Mouse (Mus musculus) forebrain, embryonic 13.5 days (tissue): ENCODE results near the gene Clec18a. TPM values are rescaled to one million over a fixed set of nuclear protein-coding genes. Genes with fewer than 3 reads are reported as not detected.
A peak's percentile ranks its signal among the peaks of the same experiment; 100 is the strongest.

Experiments used
- ATAC-seq: fragments of 200-750 bp; cut with Nextera tagmentation; 2 replicates; pipeline ENCODE4 v1.8.0; 2017
- H3K27ac ChIP-seq: fragments of 300-500 bp; sonication (generic); 2 replicates; pipeline ENCODE4 v1.5.1; 2015; ENCODE audit warnings: inconsistent platforms, mild to moderate bottlenecking, moderate library complexity
- H3K27me3 ChIP-seq: fragments of 300-500 bp; sonication (generic); 2 replicates; pipeline ENCODE4 v1.6.1; 2015; ENCODE audit warnings: mild to moderate bottlenecking, inconsistent platforms
- H3K36me3 ChIP-seq: fragments of 300-500 bp; sonication (generic); 2 replicates; pipeline ENCODE4 v1.6.1; 2015; ENCODE audit warnings: mild to moderate bottlenecking, inconsistent platforms; ENCODE audit not compliant: poor library complexity, severe bottlenecking
- H3K4me1 ChIP-seq: fragments of 300-500 bp; sonication (generic); 2 replicates; pipeline ENCODE4 v1.6.1; 2015; ENCODE audit warnings: inconsistent platforms
- H3K4me2 ChIP-seq: fragments of 300-500 bp; sonication (generic); 2 replicates; pipeline ENCODE4 v1.6.1; 2015; ENCODE audit warnings: inconsistent platforms, mild to moderate bottlenecking, moderate library complexity
- H3K4me3 ChIP-seq: fragments of 300-500 bp; sonication (generic); 2 replicates; pipeline ENCODE4 v1.5.1; 2015; ENCODE audit warnings: mild to moderate bottlenecking, inconsistent platforms
- H3K9ac ChIP-seq: fragments of 300-500 bp; sonication (generic); 2 replicates; pipeline ENCODE4 v1.6.1; 2015; ENCODE audit warnings: mild to moderate bottlenecking, inconsistent platforms
- H3K9me3 ChIP-seq: fragments of 300-500 bp; sonication (generic); replicated peaks from 2 replicates; pipeline ENCODE4 v1.6.1; 2016; ENCODE audit warnings: inconsistent platforms
- WGBS: fragments of 180-500 bp; shearing (Covaris S2); methylation state at CpG from one replicate; pipeline ENCODE4 v1.1.7; 2015; 5-methylcytosine and 5-hydroxymethylcytosine counted together
- polyA plus RNA-seq: library from polyadenylated mRNA; unstranded; fragments of >200 nt; fragmentation: Nextera tagmentation; extraction: Ambion mirVana; gene quantifications from 2 replicates; pipeline ENCODE4 v1.2.1, GENCODE M21; 2015

Clec18a gene
- polyA plus RNA-seq, 1 experiment from 2014 or later, result 0.22 TPM

- Histone ChIP-seq H3K27ac (no peak overlapping the region), H3K27me3 (no peaks in the 10 kb centered on the region), H3K4me1 (peaks cover 15% of the 10 kb centered on the region), H3K36me3 (peaks cover 70% of the 10 kb centered on the region), H3K9me3 (no peaks in the 10 kb centered on the region), H3K9ac (no peak overlapping the region), H3K4me2 (no peak overlapping the region), H3K4me3 (no peak overlapping the region)
- WGBS, result 90% methylated on average over 17 of the region's 17 CpGs
- ATAC-seq, result no peak
These were observed 37.1 kb downstream of the Clec18a start for GRCm38 (mm10) chr8:111055031-111055634.

GRCm38 (mm10) chr8:111053827-111054518 lies 38.3 kb downstream of the Clec18a start:
- WGBS, result 93% methylated on average over 12 of the region's 12 CpGs
- Histone ChIP-seq H3K27ac (no peak overlapping the region), H3K36me3 (peaks cover 82% of the 10 kb centered on the region), H3K4me2 (no peak overlapping the region), H3K9me3 (no peaks in the 10 kb centered on the region), H3K4me3 (no peak overlapping the region), H3K27me3 (no peaks in the 10 kb centered on the region), H3K9ac (no peak overlapping the region), H3K4me1 (peaks cover 15% of the 10 kb centered on the region)
- no peak for ATAC-seq

- H3K4me2 ChIP-seq, result no peak overlapping the region
- no peaks in the 10 kb centered on the region for H3K9me3 ChIP-seq
- no peak overlapping the region for H3K4me3 ChIP-seq
- ATAC-seq, result no peak
- no peaks in the 10 kb centered on the region for H3K4me1 ChIP-seq
- no peak overlapping the region for H3K9ac ChIP-seq
- H3K27ac ChIP-seq, result no peak overlapping the region
- H3K36me3 ChIP-seq, result peaks cover 100% of the 10 kb centered on the region
- no peaks in the 10 kb centered on the region for H3K27me3 ChIP-seq
- WGBS, result 97% methylated on average over 7 of the region's 7 CpGs
These were observed 43.1 kb downstream of the Clec18a start for GRCm38 (mm10) chr8:111049106-111049505.

- H3K4me1 ChIP-seq, result no peaks in the 10 kb centered on the region
- H3K4me3 ChIP-seq, result no peak overlapping the region
- H3K9me3 ChIP-seq, result no peaks in the 10 kb centered on the region
- no peak overlapping the region for H3K4me2 ChIP-seq
- no peak for ATAC-seq
- peaks cover 100% of the 10 kb centered on the region for H3K36me3 ChIP-seq
- H3K9ac ChIP-seq, result no peak overlapping the region
- 90% methylated on average over 2 of the region's 2 CpGs for WGBS
- no peaks in the 10 kb centered on the region for H3K27me3 ChIP-seq
- no peak overlapping the region for H3K27ac ChIP-seq
These were observed 43.5 kb downstream of the Clec18a start for GRCm38 (mm10) chr8:111048694-111049093.

- Histone ChIP-seq H3K9me3 (no peaks in the 10 kb centered on the region), H3K4me3 (no peak overlapping the region), H3K27me3 (no peaks in the 10 kb centered on the region), H3K4me2 (no peak overlapping the region), H3K4me1 (no peaks in the 10 kb centered on the region), H3K27ac (no peak overlapping the region), H3K36me3 (peaks cover 99% of the 10 kb centered on the region), H3K9ac (no peak overlapping the region)
- ATAC-seq, result no peak
- WGBS, result 48% methylated on average over 2 of the region's 2 CpGs
These were observed 48.1 kb downstream of the Clec18a start for GRCm38 (mm10) chr8:111044003-111044734.

- Histone ChIP-seq H3K27ac (no peak overlapping the region), H3K4me1 (no peaks in the 10 kb centered on the region)
- WGBS, result 96% methylated on average over 19 of the region's 19 CpGs
These were observed 49.7 kb downstream of the Clec18a start for GRCm38 (mm10) chr8:111042546-111042945.

GRCm38 (mm10) chr8:111036591-111036990 lies 55.6 kb downstream of the Clec18a start:
- H3K4me1 ChIP-seq, result peaks cover 18% of the 10 kb centered on the region
- no peak overlapping the region for H3K4me2 ChIP-seq
- peaks cover 49% of the 10 kb centered on the region for H3K36me3 ChIP-seq
- H3K27ac ChIP-seq, result no peak overlapping the region
- H3K9me3 ChIP-seq, result no peaks in the 10 kb centered on the region
- 94% methylated on average over 15 of the region's 15 CpGs for WGBS
- no peak for ATAC-seq
- H3K4me3 ChIP-seq, result no peak overlapping the region
- no peak overlapping the region for H3K9ac ChIP-seq
- H3K27me3 ChIP-seq, result peaks cover 3% of the 10 kb centered on the region

More at GRCm38 (mm10) chr8:111042546-111042945, 49.7 kb downstream of the Clec18a start:
- Histone ChIP-seq H3K9me3 (no peaks in the 10 kb centered on the region), H3K9ac (no peak overlapping the region), H3K4me3 (no peak overlapping the region), H3K27me3 (no peaks in the 10 kb centered on the region), H3K36me3 (peaks cover 98% of the 10 kb centered on the region), H3K4me2 (no peak overlapping the region)
- ATAC-seq, result no peak

GRCm38 (mm10) chr8:111034276-111034675 lies 58.0 kb downstream of the Clec18a start:
- no peak; the same call in 1 of the 2 replicates for ATAC-seq
- Histone ChIP-seq H3K4me1 (peaks cover 18% of the 10 kb centered on the region), H3K36me3 (peaks cover 27% of the 10 kb centered on the region), H3K4me3 (peak overlapping the region; percentile 76), H3K9me3 (no peaks in the 10 kb centered on the region), H3K9ac (peak overlapping the region; percentile 83), H3K27me3 (peaks cover 22% of the 10 kb centered on the region), H3K27ac (peak overlapping the region; percentile 64), H3K4me2 (peak overlapping the region; percentile 65)
- WGBS, result 19% methylated on average over 12 of the region's 12 CpGs

GRCm38 (mm10) chr8:111033482-111034215 lies 58.6 kb downstream of the Clec18a start:
- H3K4me3 ChIP-seq, result peak overlapping the region; percentile 76
- ATAC-seq, result peak; percentile 100
- peaks cover 21% of the 10 kb centered on the region for H3K36me3 ChIP-seq
- H3K4me1 ChIP-seq, result peaks cover 18% of the 10 kb centered on the region
- WGBS, result 5% methylated on average over 37 of the region's 37 CpGs
- H3K9ac ChIP-seq, result peak overlapping the region; percentile 83
- H3K4me2 ChIP-seq, result peak overlapping the region; percentile 65
- no peaks in the 10 kb centered on the region for H3K9me3 ChIP-seq
- peak overlapping the region; percentile 64 for H3K27ac ChIP-seq
- H3K27me3 ChIP-seq, result peaks cover 22% of the 10 kb centered on the region

GRCm38 (mm10) chr8:111032916-111033315 lies 59.3 kb downstream of the Clec18a start, which contains the start of gene Aars:
TSS of gene Aars (plus strand) at chr8:111033144.
- peaks cover 14% of the 10 kb centered on the region for H3K36me3 ChIP-seq

GRCm38 (mm10) chr8:111031572-111031971 lies 60.7 kb downstream of the Clec18a start, which contains the start of gene Ddx19b:
TSS of gene Ddx19b (minus strand) at chr8:111031751.
- no peak within 1 kb of the TSS for H3K9ac ChIP-seq
- peaks cover 28% of the 10 kb centered on the region for H3K4me1 ChIP-seq
- H3K27ac ChIP-seq, result no peak within 1 kb of the TSS
- WGBS, result 95% methylated on average over 19 of the region's 19 CpGs
- H3K9me3 ChIP-seq, result no peaks in the 10 kb centered on the region
- no peak for ATAC-seq
- H3K27me3 ChIP-seq, result peaks cover 22% of the 10 kb centered on the region
- H3K4me2 ChIP-seq, result no peak within 1 kb of the TSS
- peaks cover 3% of the 10 kb centered on the region for H3K36me3 ChIP-seq
- no peak within 1 kb of the TSS for H3K4me3 ChIP-seq

More at GRCm38 (mm10) chr8:111032916-111033315, 59.3 kb downstream of the Clec18a start, which contains the start of gene Aars:
- H3K4me2 ChIP-seq, result peak within 1 kb of the TSS; percentile 65
- no peaks in the 10 kb centered on the region for H3K9me3 ChIP-seq
- H3K27ac ChIP-seq, result peak within 1 kb of the TSS; percentile 64
- peaks cover 23% of the 10 kb centered on the region for H3K4me1 ChIP-seq
- 97% methylated on average over 7 of the region's 7 CpGs for WGBS
- peak within 1 kb of the TSS; percentile 83 for H3K9ac ChIP-seq
- peaks cover 22% of the 10 kb centered on the region for H3K27me3 ChIP-seq
- H3K4me3 ChIP-seq, result peak within 1 kb of the TSS; percentile 76
- no peak for ATAC-seq
